Mouse (Mus musculus) liver, postnatal 0 days (tissue): ENCODE measurements around the gene Mrtfb.

Source experiments
- CTCF ChIP-seq: sonication (generic); IDR thresholded peaks from 2 replicates; pipeline ENCODE4 v1.5.1; 2016; ENCODE audit warnings: antibody characterized with exemption, low read depth
- EP300 ChIP-seq: IDR thresholded peaks from 2 replicates; pipeline ENCODE4 v1.6.1; 2016; ENCODE audit warnings: antibody characterized with exemption, low read depth, mild to moderate bottlenecking

DNA sequence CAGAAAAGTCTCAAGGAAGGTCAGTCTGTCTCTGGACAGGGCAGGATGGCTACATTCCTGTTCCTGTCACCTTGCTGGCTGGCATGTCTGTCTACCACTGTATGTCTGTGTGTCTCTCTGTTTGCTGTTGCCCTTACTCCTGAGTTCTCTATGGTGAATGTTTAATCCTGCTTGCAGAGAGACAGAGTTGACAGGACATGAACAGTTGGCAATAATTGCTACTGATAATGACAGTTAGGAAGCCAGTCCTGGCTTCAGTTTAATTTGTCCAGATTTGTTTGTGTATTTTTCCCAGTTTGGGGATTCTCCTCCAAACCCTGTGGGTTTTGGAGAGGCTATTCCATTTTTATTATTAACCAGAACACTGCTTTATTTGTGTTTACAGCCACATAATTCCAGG, 102.5 kb downstream of the Mrtfb start:
- no peak for TF ChIP-seq CTCF
- TF ChIP-seq EP300, result no peak
